Mouse (Mus musculus) thymus, adult 18-20 months (tissue): ENCODE measurements at regions not wholly inside any gene's neighbourhood (a gene's known extent, or its start where the extent isn't known, plus 50 kb on each side); places are given as distances from the start of the nearest gene placed in this dataset.

Experiments used
- DNase-seq, 2 experiments: peaks; one replicate each; pipeline ENCODE4 v3.0.0; 2022; ENCODE audit warnings: mixed read lengths in 2 of 2

- no peak for DNase-seq
These were observed 2780.3 kb upstream of the Gm7489 start for GRCm38 (mm10) chr15:51104362-51104761.

- DNase-seq: no peak
These were observed 2779.9 kb upstream of the Gm7489 start for GRCm38 (mm10) chr15:51104796-51105195.

- DNase-seq: no peak
These were observed 2779.2 kb upstream of the Gm7489 start for GRCm38 (mm10) chr15:51105359-51106008.

- no peak for DNase-seq
These were observed 2774.5 kb upstream of the Gm7489 start for GRCm38 (mm10) chr15:51110186-51110585.

- no peak for DNase-seq
These were observed 2758.8 kb upstream of the Gm7489 start for GRCm38 (mm10) chr15:51125896-51126295.

GRCm38 (mm10) chr15:51131017-51131416 is 2753.7 kb upstream of the Gm7489 start:
- DNase-seq: no peak

GRCm38 (mm10) chr15:51136121-51136520 is 2748.6 kb upstream of the Gm7489 start:
- DNase-seq: no peak

- DNase-seq: no peak
These were observed 2745.2 kb upstream of the Gm7489 start for GRCm38 (mm10) chr15:51139507-51139906.

- DNase-seq: no peak
These were observed 2710.6 kb upstream of the Gm7489 start for GRCm38 (mm10) chr15:51173976-51174620.

GRCm38 (mm10) chr15:51176466-51176865 is 2708.2 kb upstream of the Gm7489 start:
- DNase-seq: no peak

GRCm38 (mm10) chr15:51189134-51189533 is 2695.6 kb upstream of the Gm7489 start:
- no peak for DNase-seq

GRCm38 (mm10) chr15:51197466-51198158 is 2687.1 kb upstream of the Gm7489 start:
- DNase-seq: no peak

- DNase-seq: no peak
These were observed 2681.4 kb upstream of the Gm7489 start for GRCm38 (mm10) chr15:51203351-51203750.

GRCm38 (mm10) chr15:51206050-51206449 is 2678.7 kb upstream of the Gm7489 start:
- no peak for DNase-seq

- no peak for DNase-seq
These were observed 2677.9 kb upstream of the Gm7489 start for GRCm38 (mm10) chr15:51206773-51207172.

- no peak for DNase-seq
These were observed 2649.8 kb upstream of the Gm7489 start for GRCm38 (mm10) chr15:51234873-51235272.

GRCm38 (mm10) chr15:51244596-51244995 is 2640.1 kb upstream of the Gm7489 start:
- DNase-seq: no peak

- DNase-seq: no peak
These were observed 2637.4 kb upstream of the Gm7489 start for GRCm38 (mm10) chr15:51247259-51247658.

- no peak for DNase-seq
These were observed 2636.5 kb upstream of the Gm7489 start for GRCm38 (mm10) chr15:51248034-51248788.

- DNase-seq: no peak
These were observed 2636.0 kb upstream of the Gm7489 start for GRCm38 (mm10) chr15:51248789-51249040.

GRCm38 (mm10) chr15:51254143-51254542 is 2630.6 kb upstream of the Gm7489 start:
- DNase-seq: no peak

- DNase-seq: no peak
These were observed 2629.5 kb upstream of the Gm7489 start for GRCm38 (mm10) chr15:51255203-51255615.

GRCm38 (mm10) chr15:51256681-51257080 is 2628.0 kb upstream of the Gm7489 start:
- DNase-seq: no peak
